Mouse (Mus musculus) MEL (cell line): ENCODE results near the gene Sult1a1.

Source experiments
- CTCF ChIP-seq, 3 experiments: IDR thresholded peaks in 2 of 3; conservative IDR thresholded peaks in 1 of 3; 2 replicates each; pipeline ENCODE4 v1.5.1; 2011 to 2012; ENCODE audit warnings: low read length in 3 of 3, low read depth in 2 of 3, mild to moderate bottlenecking in 2 of 3, improper control_type of control experiment in 1 of 3, inconsistent platforms in 1 of 3, mixed read lengths in 1 of 3, moderate library complexity in 1 of 3; ENCODE audit not compliant: control insufficient read depth in 1 of 3, insufficient read depth in 1 of 3, poor library complexity in 1 of 3, severe bottlenecking in 1 of 3
- E2F4 ChIP-seq: IDR thresholded peaks from 2 replicates; pipeline ENCODE4 v1.6.1; 2011; ENCODE audit warnings: low read depth, low read length, improper control_type of control experiment, borderline replicate concordance
- JUND ChIP-seq: IDR thresholded peaks from 2 replicates; pipeline ENCODE4 v1.6.1; 2011; ENCODE audit warnings: low read depth, mild to moderate bottlenecking, improper control_type of control experiment, low read length
- KAT2A ChIP-seq: conservative IDR thresholded peaks from 2 replicates; pipeline ENCODE4 v1.6.1; 2012; ENCODE audit warnings: low read depth, low read length, improper control_type of control experiment, inconsistent platforms
- MAX ChIP-seq: IDR thresholded peaks from 2 replicates; pipeline ENCODE4 v1.6.1; 2011; ENCODE audit warnings: low read length, improper control_type of control experiment
- MYB ChIP-seq: IDR thresholded peaks from 2 replicates; pipeline ENCODE4 v1.6.1; 2011; ENCODE audit warnings: mild to moderate bottlenecking, low read depth, low read length, improper control_type of control experiment
- USF2 ChIP-seq, 2 experiments: IDR thresholded peaks; 2 replicates each; pipeline ENCODE4 v1.6.1; 2011 to 2012; ENCODE audit warnings: improper control_type of control experiment in 2 of 2, low read length in 2 of 2, borderline replicate concordance in 1 of 2, inconsistent platforms in 1 of 2, low read depth in 1 of 2, mild to moderate bottlenecking in 1 of 2; ENCODE audit not compliant: insufficient read depth in 1 of 2
- ZC3H11A ChIP-seq: IDR thresholded peaks from 2 replicates; pipeline ENCODE4 v1.6.1; 2012; ENCODE audit warnings: low read depth, mild to moderate bottlenecking, inconsistent platforms, low read length, improper control_type of control experiment
- ZNF384 ChIP-seq: IDR thresholded peaks from 2 replicates; pipeline ENCODE4 v1.6.1; 2012; ENCODE audit warnings: low read depth, mild to moderate bottlenecking, inconsistent platforms, low read length, improper control_type of control experiment

DNA sequence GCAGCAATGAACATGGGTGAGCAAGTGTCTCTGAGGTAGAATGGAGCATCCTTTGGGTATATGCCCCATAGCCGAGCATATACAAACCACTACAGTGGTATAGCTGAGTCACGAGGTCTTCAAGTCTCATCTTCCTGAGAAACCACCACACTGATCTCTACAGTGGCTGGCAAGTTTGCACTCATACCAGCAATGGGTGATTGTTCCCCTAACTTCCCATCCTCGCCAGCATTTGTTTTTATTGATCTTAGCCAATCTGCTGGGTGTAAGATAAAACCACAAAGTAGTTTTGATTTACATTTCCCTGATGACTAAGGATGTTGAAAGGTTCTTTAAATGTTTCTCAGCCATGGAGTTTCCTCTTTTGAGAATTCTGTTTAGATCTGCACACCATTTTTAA is 48.8 kb upstream of the Sult1a1 start:
- TF ChIP-seq MYB (no peak), JUND (no peak), CTCF (IDR thresholded peaks at IDR 0.05 in 2 of 3, conservative IDR thresholded peaks at IDR 0.05 in 1 of 3; ENCODE audit: control insufficient read depth in 1 of 3, insufficient read depth in 1 of 3, low read depth in 2 of 3, low read length in 3 of 3, poor library complexity in 1 of 3, severe bottlenecking in 1 of 3) (no peak), ZNF384 (no peak), E2F4 (no peak), USF2 (IDR thresholded peaks at IDR 0.05; ENCODE audit: borderline replicate concordance in 1 of 2, insufficient read depth in 1 of 2, low read depth in 1 of 2, low read length in 2 of 2) (no peak), ZC3H11A (no peak), KAT2A (no peak), MAX (no peak)
